Mouse (Mus musculus): Measurements from ENCODE around the gene Socs7. TPM values are rescaled to one million over a fixed set of nuclear protein-coding genes. Genes with fewer than 3 reads are reported as not detected.

The Socs7 gene
- total RNA-seq, 1 experiment from 2014 or later, result 18.3 TPM

GRCm38 (mm10) chr11:97442891-97443675 is 80.7 kb downstream of the Socs7 start:
- DNase-seq, result no peak

- DNase-seq, result no peak
Measured at GRCm38 (mm10) chr11:97445596-97445995, 83.2 kb downstream of the Socs7 start.

DNA sequence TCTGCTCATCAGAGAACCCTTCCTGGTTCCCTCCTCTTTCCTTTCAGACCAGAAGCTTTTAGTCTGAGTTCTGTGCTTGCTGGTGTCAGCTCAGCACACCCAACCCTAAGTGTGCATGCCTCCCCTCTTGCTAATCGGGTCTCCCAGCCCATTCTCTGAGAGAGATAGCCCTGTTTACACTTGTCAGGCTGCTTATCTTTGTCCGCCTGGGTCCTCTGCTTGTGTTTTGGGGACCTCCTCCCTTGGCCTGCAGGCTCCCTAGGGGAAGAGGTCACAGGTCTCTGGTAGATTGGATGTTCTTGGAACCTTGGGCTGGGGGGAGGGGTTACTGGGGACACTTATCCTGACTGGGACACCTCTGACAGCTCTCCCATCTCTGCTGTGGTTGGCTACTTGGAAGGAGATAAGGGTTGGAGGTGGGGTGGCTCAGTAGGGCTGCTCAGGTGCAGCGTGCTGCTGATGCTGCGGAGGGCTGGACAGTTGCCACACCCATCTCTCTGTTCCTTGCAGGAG is 83.7 kb downstream of the Socs7 start:
- no peak for DNase-seq

GRCm38 (mm10) chr11:97447979-97448378 is 85.6 kb downstream of the Socs7 start:
- DNase-seq, result no peak

Other genes starting within 250 kb of the Socs7 start
- 0.33 and 0.56 TPM in 2 replicates for gene Tbx21, start 247.2 kb upstream of the Socs7 start, total RNA-seq (2021)
- 17.6 and 22.9 TPM in 2 replicates for gene Tbkbp1, start 211.1 kb upstream of the Socs7 start, total RNA-seq (2021)
- 123 and 138 TPM in 2 replicates for gene Kpnb1, start 174.7 kb upstream of the Socs7 start, total RNA-seq (2021)
- 73.2 and 74.2 TPM in 2 replicates for gene Npepps, start 81.9 kb upstream of the Socs7 start, total RNA-seq (2021)
- gene Mrpl45, start 46.8 kb upstream of the Socs7 start, total RNA-seq (2021), result 43.5 and 46.0 TPM in 2 replicates
- gene Gpr179, start 10.5 kb upstream of the Socs7 start, total RNA-seq (2021), result 2.8 and 3.3 TPM in 2 replicates
- 31.4 and 32.8 TPM in 2 replicates for gene Arhgap23, start 53.0 kb downstream of the Socs7 start, total RNA-seq (2021)
- not detected in 2 replicates for gene 4933428G20Rik, start 137.8 kb downstream of the Socs7 start, total RNA-seq (2021)
- gene Srcin1, start 213.6 kb downstream of the Socs7 start, total RNA-seq (2021), result 9.2 and 10.1 TPM in 2 replicates